Mouse (Mus musculus) midbrain, embryonic 12.5 days (tissue): ENCODE measurements at regions not wholly inside any gene's neighbourhood (a gene's known extent, or its start where the extent isn't known, plus 50 kb on each side); places are given as distances from the start of the nearest gene placed in this dataset.

Experiments used
- ATAC-seq: fragments of 200-750 bp; cut with Nextera tagmentation; 2 replicates; pipeline ENCODE4 v1.8.0; 2017; ENCODE audit warnings: low read depth, moderate TSS enrichment, moderate library complexity; ENCODE audit not compliant: low FRiP score
- H3K27ac ChIP-seq: fragments of 300-500 bp; sonication (generic); replicated peaks from 2 replicates; pipeline ENCODE4 v1.5.1; 2016; ENCODE audit warnings: mild to moderate bottlenecking
- H3K27me3 ChIP-seq: fragments of 300-500 bp; sonication (generic); 2 replicates; pipeline ENCODE4 v1.6.1; 2016; ENCODE audit warnings: mild to moderate bottlenecking
- H3K36me3 ChIP-seq: fragments of 300-500 bp; sonication (generic); 2 replicates; pipeline ENCODE4 v1.6.1; 2016
- H3K4me1 ChIP-seq: fragments of 300-500 bp; sonication (generic); 2 replicates; pipeline ENCODE4 v1.6.1; 2016
- H3K4me2 ChIP-seq: fragments of 300-500 bp; sonication (generic); replicated peaks from 2 replicates; pipeline ENCODE4 v1.6.1; 2016; ENCODE audit warnings: mild to moderate bottlenecking, moderate library complexity
- H3K4me3 ChIP-seq: fragments of 300-500 bp; sonication (generic); 2 replicates; pipeline ENCODE4 v1.5.1; 2016; ENCODE audit warnings: mild to moderate bottlenecking
- H3K9ac ChIP-seq: fragments of 300-500 bp; sonication (generic); replicated peaks from 2 replicates; pipeline ENCODE4 v1.6.1; 2016; ENCODE audit warnings: mild to moderate bottlenecking, moderate library complexity
- H3K9me3 ChIP-seq: fragments of 300-500 bp; sonication (generic); 2 replicates; pipeline ENCODE4 v1.6.1; 2016; ENCODE audit warnings: mild to moderate bottlenecking
- WGBS: fragments of 180-500 bp; shearing (Covaris S2); methylation state at CpG from one replicate; pipeline ENCODE4 v1.1.7; 2016; 5-methylcytosine and 5-hydroxymethylcytosine counted together

DNA sequence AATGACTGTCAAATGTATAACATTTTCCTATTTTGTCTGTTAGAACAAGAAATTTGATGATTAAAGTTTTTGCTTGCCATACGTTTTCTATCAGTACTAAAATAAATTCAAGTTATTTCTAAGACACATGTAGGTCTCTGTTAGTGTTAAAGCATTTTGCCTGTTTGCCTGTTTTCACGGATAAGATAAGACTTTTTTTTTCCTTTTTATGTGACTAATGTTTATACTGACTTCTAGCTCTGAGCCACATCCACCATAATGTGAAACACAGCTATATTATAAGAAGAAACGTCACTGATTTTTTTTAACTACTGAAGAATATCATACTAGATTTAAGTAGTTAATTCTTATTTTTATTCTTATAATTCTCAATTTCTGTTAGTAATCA is 1012.6 kb downstream of the Cdh8 start:
- no peaks in the 10 kb centered on the region for H3K9me3 ChIP-seq
- H3K27me3 ChIP-seq, result no peaks in the 10 kb centered on the region
- no peak overlapping the region for H3K9ac ChIP-seq
- no peak overlapping the region for H3K4me2 ChIP-seq
- ATAC-seq, result no peak
- H3K36me3 ChIP-seq, result no peaks in the 10 kb centered on the region
- H3K27ac ChIP-seq, result no peak overlapping the region
- H3K4me3 ChIP-seq, result no peak overlapping the region
- no peaks in the 10 kb centered on the region for H3K4me1 ChIP-seq
- WGBS, result 76% methylated on average over 3 of the region's 3 CpGs

DNA sequence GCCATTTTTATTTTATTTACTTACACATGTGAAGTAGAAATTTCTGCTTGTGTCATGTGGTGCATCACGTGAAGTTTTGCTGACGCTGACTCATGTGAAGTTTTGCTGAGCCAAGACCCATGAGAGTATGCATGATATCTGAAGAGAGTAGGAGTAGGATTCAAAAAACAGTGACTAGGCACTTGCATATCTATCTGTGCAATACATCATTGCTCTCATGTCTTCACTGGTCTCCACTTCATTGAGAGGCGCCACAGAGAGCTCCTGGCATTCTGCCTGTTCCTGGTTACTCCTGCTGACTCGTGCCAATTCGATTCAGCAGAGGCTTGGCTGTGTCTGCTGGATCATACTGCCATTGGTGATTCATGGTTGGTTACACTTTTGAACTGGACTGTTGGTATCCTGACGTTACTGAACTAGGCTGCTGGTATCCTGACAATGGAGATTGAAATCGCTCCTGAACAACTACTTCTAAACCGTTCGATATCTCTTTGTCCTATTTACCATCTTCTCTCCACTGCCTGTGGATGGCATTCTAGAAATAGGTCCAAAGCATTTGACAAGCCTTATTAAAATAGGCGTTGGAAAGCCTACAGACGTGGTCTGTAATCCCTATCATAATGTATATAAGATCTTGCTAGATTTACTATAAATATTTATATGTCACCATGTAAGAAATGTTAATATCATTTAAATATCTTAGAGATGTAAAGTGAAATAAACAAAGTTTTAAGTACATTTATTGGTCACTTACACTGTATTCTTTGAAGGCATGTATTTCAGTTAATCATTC is 1013.2 kb downstream of the Cdh8 start:
- Histone ChIP-seq H3K9ac (no peak overlapping the region), H3K9me3 (no peaks in the 10 kb centered on the region), H3K4me2 (no peak overlapping the region), H3K27ac (no peak overlapping the region), H3K36me3 (no peaks in the 10 kb centered on the region), H3K27me3 (no peaks in the 10 kb centered on the region), H3K4me1 (no peaks in the 10 kb centered on the region), H3K4me3 (no peak overlapping the region)
- 86% methylated on average over 11 of the region's 11 CpGs for WGBS
- ATAC-seq, result no peak

DNA sequence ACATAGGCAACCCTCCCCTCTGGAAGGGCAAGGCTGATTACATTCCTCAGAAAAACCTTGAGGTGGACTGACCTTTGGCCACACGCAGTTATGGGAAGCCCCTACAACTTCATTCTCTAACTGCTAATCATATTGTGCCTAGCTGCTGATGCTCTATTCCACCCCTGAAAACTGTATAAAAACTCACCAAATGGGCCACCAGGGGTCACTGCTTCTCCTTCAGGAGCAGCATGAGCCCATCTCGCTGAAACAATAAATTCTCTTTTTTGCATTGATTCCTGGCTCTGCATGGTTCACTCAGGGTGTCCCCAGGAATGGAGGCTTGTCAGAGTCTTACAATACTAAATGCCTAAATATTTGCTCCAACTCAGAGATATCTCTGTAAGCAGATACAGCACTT is 1034.5 kb downstream of the Cdh8 start:
- no peak for ATAC-seq
- Histone ChIP-seq H3K9me3 (no peaks in the 10 kb centered on the region), H3K4me3 (no peak overlapping the region), H3K4me2 (no peak overlapping the region), H3K27ac (no peak overlapping the region), H3K4me1 (no peaks in the 10 kb centered on the region), H3K36me3 (no peaks in the 10 kb centered on the region), H3K9ac (no peak overlapping the region), H3K27me3 (no peaks in the 10 kb centered on the region)
- WGBS, result 93% methylated on average over 2 of the region's 2 CpGs

DNA sequence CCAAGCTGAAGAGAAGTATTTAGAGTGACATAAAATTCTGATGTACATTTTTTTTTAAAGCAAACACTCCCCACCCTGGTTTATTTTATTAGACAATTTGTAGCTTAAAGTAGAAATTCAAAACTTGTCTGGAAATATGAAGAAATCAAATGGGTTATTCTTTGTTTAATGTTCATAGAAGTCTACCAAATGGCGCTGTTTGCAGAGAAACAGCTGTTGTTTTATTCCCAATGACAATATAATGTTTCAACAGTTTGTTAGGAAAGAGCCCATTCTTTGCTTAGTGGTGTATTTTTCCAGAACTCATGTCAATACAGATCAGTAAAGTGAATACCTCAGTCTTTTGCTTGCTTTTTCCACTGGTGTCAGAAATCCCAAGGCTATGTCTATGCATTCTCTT is 1035.9 kb downstream of the Cdh8 start:
- Histone ChIP-seq H3K4me2 (no peak overlapping the region), H3K27ac (no peak overlapping the region), H3K9me3 (no peaks in the 10 kb centered on the region), H3K4me3 (no peak overlapping the region), H3K27me3 (no peaks in the 10 kb centered on the region), H3K4me1 (no peaks in the 10 kb centered on the region), H3K36me3 (no peaks in the 10 kb centered on the region), H3K9ac (no peak overlapping the region)
- WGBS, result 94% methylated on average over 1 of the region's 1 CpGs
- no peak for ATAC-seq

DNA sequence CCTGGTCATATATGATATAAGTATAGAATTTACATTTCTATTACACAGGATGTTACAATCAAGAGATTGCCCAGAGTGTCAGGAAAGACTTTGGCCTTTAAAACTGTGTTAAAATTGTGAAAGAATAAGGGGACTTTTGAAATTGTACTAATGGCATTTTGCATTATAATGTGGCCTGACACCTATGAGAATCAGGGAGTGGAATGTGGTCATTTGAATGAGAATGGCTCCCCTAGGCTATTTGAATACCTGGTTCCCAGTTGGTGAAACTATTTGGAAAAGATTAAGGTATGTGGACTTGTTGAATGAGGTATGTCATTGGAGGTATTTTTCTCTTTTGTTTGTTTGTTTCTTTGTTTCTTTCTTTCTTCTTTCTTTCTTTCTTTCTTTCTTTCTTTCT is 1038.5 kb downstream of the Cdh8 start:
- Histone ChIP-seq H3K27me3 (no peaks in the 10 kb centered on the region), H3K4me3 (no peak overlapping the region), H3K36me3 (no peaks in the 10 kb centered on the region), H3K4me1 (no peaks in the 10 kb centered on the region), H3K27ac (no peak overlapping the region), H3K9me3 (no peaks in the 10 kb centered on the region), H3K4me2 (no peak overlapping the region), H3K9ac (no peak overlapping the region)
- no peak for ATAC-seq

DNA sequence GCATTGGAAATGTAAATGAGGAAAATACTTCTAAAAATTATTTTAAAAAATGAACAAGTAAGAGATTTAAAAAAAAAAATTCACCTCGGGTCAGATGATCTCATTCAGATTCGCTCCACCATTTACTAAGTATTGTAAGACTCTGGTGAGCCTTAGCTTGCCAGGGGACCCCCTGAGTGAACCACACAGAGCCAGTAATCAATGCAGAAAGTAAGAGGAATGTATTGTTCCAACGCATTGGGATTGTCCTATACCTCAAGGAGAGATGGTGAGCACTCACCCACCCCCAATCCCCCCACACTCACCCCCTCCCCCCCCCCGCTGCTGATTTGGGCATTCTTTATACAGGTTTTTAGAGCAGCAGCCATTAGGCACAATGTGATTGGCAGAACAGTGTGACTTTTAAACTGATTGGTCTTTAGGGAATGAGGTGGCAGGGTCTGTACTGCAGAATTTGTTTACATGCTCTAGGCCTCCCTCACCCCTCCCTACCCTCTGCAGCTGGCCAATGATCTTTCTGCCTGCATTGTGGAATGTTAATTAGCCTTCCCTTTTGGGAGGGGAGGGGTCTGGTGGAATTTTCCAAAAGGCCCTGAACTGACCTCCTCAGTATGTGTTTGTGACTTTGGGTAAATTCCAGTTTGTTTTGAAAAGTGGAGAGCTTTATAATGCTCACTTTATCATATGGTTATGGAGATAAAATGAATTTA is 1043.4 kb downstream of the Cdh8 start:
- WGBS, result 28% methylated on average over 3 of the region's 4 CpGs
- no peaks in the 10 kb centered on the region for H3K36me3 ChIP-seq
- no peak overlapping the region for H3K4me3 ChIP-seq
- no peak overlapping the region for H3K9ac ChIP-seq
- peak; percentile 38; the same call in 1 of the 2 replicates for ATAC-seq
- no peaks in the 10 kb centered on the region for H3K4me1 ChIP-seq
- no peaks in the 10 kb centered on the region for H3K9me3 ChIP-seq
- no peak overlapping the region for H3K27ac ChIP-seq
- no peak overlapping the region for H3K4me2 ChIP-seq
- no peaks in the 10 kb centered on the region for H3K27me3 ChIP-seq

DNA sequence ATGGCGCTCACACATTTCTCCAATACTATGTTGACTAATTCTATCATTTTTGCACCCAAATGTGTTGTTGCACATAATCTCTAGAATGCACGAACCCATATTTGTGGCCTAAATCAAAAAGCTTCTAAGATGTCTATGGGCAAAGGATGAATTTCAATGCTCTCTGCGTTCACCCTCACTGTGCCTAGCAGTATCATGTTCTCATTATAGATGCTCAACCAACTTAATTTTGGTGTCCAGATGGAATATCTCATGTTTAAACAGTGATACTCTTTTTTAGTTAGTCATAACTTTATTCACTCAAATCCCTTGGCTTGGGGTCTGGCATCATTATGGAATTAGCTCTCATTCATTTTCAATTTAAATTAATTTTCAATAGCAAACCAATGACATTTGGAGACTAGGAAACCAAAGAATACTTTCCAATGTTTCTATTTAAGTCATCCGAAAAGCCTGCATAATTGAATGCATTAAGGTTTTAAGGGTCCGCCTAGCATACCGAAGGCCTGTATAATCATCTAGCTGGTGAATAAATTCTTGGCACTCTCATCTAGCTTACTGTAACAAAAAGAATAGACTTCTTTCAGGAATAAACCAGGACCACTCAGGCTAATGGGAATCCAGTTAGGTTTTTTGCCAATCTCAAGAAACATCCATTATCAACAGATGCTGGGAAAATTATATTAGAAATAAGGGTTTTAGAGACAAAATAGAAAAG is 1050.7 kb downstream of the Cdh8 start:
- ATAC-seq, result no peak
- WGBS, result 88% methylated on average over 6 of the region's 6 CpGs
- no peak overlapping the region for H3K9ac ChIP-seq

DNA sequence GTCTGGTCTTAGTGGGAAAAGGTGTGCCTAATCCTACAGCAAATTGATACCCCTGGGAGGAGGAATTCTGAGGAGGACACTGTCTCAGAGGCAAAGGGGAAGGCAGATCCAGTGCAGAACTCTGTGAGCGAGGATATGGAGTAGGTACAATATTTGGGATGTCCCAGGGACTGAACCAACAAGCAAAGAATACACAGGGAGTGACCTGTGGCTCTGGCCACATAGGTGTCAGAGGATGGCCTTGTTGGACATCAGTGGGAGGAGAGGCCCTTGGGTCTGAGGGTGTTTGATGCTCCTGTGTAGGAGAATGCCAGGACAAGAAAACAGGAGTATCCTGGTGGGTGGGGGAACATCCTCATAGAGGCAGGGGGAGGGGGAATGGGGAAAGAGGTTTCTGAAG is 1079.0 kb downstream of the Cdh8 start:
- no peak overlapping the region for H3K4me2 ChIP-seq
- H3K4me1 ChIP-seq, result no peaks in the 10 kb centered on the region
- ATAC-seq, result no peak
- no peaks in the 10 kb centered on the region for H3K36me3 ChIP-seq
- no peak overlapping the region for H3K27ac ChIP-seq
- H3K9me3 ChIP-seq, result no peaks in the 10 kb centered on the region
- no peak overlapping the region for H3K9ac ChIP-seq
- no peaks in the 10 kb centered on the region for H3K27me3 ChIP-seq
- WGBS, result 96% methylated on average over 1 of the region's 1 CpGs
- no peak overlapping the region for H3K4me3 ChIP-seq

More for the DNA sequence above, 1050.7 kb downstream of the Cdh8 start:
- H3K27ac ChIP-seq, result no peak overlapping the region
- no peaks in the 10 kb centered on the region for H3K9me3 ChIP-seq
- H3K27me3 ChIP-seq, result no peaks in the 10 kb centered on the region
- H3K4me3 ChIP-seq, result no peak overlapping the region
- H3K4me1 ChIP-seq, result no peaks in the 10 kb centered on the region
- no peak overlapping the region for H3K4me2 ChIP-seq
- no peaks in the 10 kb centered on the region for H3K36me3 ChIP-seq

DNA sequence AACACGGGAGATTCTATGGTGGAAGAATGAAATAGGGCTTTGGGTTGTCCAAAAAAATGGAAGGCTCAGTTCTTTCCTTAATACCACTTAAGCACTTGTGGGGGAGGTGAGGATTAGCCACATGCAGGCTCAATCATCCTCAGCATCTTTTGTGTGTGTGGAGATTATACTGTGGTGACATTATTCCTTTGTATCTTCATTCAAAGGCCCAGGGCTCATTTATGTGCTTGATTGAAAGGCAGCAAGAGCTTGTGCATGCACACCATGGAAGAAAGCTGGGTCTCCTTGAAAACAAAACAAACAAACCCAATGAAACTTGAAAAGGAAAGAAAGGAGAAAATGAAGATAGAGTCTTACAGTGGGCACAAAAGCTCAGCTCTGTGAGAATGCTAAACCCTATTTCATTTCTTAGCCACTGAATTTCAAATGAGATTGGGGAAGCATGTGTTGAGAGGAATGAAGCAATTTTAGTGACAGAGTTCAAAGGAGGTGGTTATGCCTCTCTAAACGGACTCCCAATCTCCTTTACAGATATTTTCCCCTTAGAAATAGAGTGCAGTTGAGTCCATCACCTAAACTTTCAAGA is 1106.8 kb downstream of the Cdh8 start:
- WGBS, result 7% methylated on average over 2 of the region's 2 CpGs
- ATAC-seq, result peak; percentile 96
- H3K27me3 ChIP-seq, result peaks cover 6% of the 10 kb centered on the region
- no peak overlapping the region for H3K27ac ChIP-seq
- H3K4me3 ChIP-seq, result no peak overlapping the region
- peaks cover 4% of the 10 kb centered on the region; the same call in 1 of the 2 replicates for H3K4me1 ChIP-seq
- H3K36me3 ChIP-seq, result no peaks in the 10 kb centered on the region
- H3K4me2 ChIP-seq, result no peak overlapping the region
- no peaks in the 10 kb centered on the region for H3K9me3 ChIP-seq
- no peak overlapping the region for H3K9ac ChIP-seq

DNA sequence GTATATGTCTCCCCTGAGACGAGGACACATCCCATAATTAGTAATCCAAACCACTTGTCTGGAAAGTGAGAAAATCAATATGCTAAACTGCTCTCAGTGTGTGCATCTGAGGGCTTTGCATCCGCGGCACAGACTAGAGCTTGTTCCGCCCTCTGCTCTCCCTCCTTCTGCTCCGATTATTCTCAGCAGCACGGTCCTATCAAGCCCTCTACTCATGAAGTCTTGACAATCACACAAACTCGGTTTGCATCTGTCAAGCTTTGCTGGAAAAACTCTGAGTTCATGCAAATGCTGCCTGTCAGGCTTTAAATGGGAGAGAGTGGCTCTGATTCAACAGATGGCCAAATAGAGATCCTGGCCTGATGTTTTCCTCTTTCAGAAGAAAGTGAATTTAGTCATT is 1121.3 kb downstream of the Cdh8 start:
- H3K4me2 ChIP-seq, result 0 out of 2 replicates have a peak overlapping the region, but pooled peaks have one; percentile 10
- no peak overlapping the region for H3K4me3 ChIP-seq
- ATAC-seq, result peak; percentile 87
- 33% methylated on average over 7 of the region's 7 CpGs for WGBS
- no peaks in the 10 kb centered on the region for H3K36me3 ChIP-seq
- H3K9ac ChIP-seq, result no peak overlapping the region
- H3K9me3 ChIP-seq, result no peaks in the 10 kb centered on the region
- H3K27ac ChIP-seq, result no peak overlapping the region
- no peaks in the 10 kb centered on the region for H3K4me1 ChIP-seq
- 0 out of 2 replicates have a peak, but pooled peaks cover 6% of the 10 kb centered on the region for H3K27me3 ChIP-seq

DNA sequence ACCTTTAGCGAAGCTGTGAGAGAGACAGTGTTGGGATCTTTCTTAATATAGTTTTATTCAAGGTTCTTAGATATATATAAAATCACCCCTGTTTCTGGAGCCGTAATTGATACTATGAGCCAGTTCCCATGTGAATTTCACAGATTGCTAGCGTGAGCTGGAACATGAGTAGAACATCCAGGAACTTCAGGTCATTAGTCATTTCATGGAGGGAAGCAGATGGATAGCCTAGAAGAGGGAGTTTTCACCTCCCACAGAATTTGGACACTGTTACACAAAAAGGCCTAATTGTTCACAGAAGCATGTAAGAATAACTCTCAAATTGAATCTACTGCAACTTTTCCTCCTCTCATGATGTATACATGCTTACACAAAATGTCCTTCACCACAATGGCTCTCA is 1156.0 kb downstream of the Cdh8 start:
- WGBS, result 95% methylated on average over 3 of the region's 3 CpGs
- ATAC-seq, result no peak
- no peaks in the 10 kb centered on the region for H3K9me3 ChIP-seq

More for the DNA sequence above, 1156.0 kb downstream of the Cdh8 start:
- H3K27me3 ChIP-seq, result no peaks in the 10 kb centered on the region
- H3K4me3 ChIP-seq, result no peak overlapping the region
- H3K9ac ChIP-seq, result no peak overlapping the region
- no peaks in the 10 kb centered on the region for H3K4me1 ChIP-seq
- H3K36me3 ChIP-seq, result no peaks in the 10 kb centered on the region
- H3K27ac ChIP-seq, result no peak overlapping the region
- no peak overlapping the region for H3K4me2 ChIP-seq
